8 mouse cellular contexts compared by ENCODE assay signal in the genomic region with DNA sequence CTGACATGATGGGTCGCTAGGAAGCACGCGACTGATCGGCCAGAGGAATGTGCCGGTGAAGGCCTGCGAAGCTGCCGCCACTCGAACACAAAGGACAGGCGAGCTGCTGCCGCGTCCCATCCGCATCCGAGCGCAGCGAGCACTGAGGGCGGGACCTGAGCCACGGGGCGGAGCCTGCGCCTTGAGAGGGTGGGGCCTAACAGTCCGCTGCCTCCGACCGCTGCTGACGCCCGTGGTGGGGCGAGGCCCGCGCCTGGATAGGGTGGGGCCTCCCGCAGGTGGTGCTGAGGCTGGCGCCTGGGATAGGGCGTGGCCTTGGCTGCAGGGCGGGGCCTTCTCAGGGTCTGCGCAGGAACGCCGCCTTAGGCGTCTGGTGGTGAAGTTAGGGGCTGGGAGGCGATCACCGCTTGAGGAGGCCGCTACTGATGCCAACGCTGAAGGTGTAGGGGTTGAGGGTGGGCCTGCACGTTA. TPM values are rescaled to one million over a fixed set of nuclear protein-coding genes. Genes with fewer than 3 reads are reported as not detected.
A peak's percentile ranks its signal among the peaks of the same experiment; 100 is the strongest.
DNase-seq lines count a peak whose midpoint lies in the region; ATAC-seq lines count a peak whose summit lies in the region.

A gene (minus strand): TSS at position 147 of the 471 bp plus-strand sequence.

- peaks cover 20% of the 10 kb centered on the region for H3K36me3 ChIP-seq in heart, embryonic 10.5 days
- H3K36me3 ChIP-seq in kidney, embryonic 15.5 days: peaks cover 23% of the 10 kb centered on the region

- peak within 1 kb of the TSS; percentile 99 for H3K27ac ChIP-seq in heart, embryonic 10.5 days
- peak within 1 kb of the TSS; percentile 100 for H3K27ac ChIP-seq in kidney, embryonic 15.5 days

- no peaks in the 10 kb centered on the region for H3K27me3 ChIP-seq in heart, embryonic 10.5 days (ENCODE audit: insufficient read depth, poor library complexity, severe bottlenecking)
- no peaks in the 10 kb centered on the region for H3K27me3 ChIP-seq in kidney, embryonic 15.5 days

- H3K9ac ChIP-seq in kidney, embryonic 15.5 days: peak within 1 kb of the TSS; percentile 96

- ATAC-seq in erythroblast, adult 5-6 weeks (replicated peaks; ENCODE audit: low FRiP score, poor library complexity, severe bottlenecking): peak; percentile 95
- ATAC-seq in kidney, embryonic 15.5 days (replicated peaks; ENCODE audit: low FRiP score): peak; percentile 96
- ATAC-seq in monocyte, adult 5-6 weeks (replicated peaks; ENCODE audit: insufficient number of reproducible peaks, low FRiP score, low TSS enrichment, poor library complexity, severe bottlenecking): peak; percentile 87

- H3K4me2 ChIP-seq in kidney, embryonic 15.5 days: peak within 1 kb of the TSS; percentile 67

- under 1% methylated on average over 40 of the region's 40 CpGs for WGBS in heart, embryonic 10.5 days
- under 1% methylated on average over 40 of the region's 40 CpGs for WGBS in kidney, embryonic 15.5 days

- DNase-seq in B cell, adult 2 months: peak; percentile 98 to 99
- DNase-seq in brain, adult 2 months (ENCODE audit: low read depth, low spot score): peak; percentile 99
- DNase-seq in heart, embryonic 10.5 days (ENCODE audit: low spot score): peak; percentile 99
- peak; percentile 99 for DNase-seq in liver
- DNase-seq in spleen, postnatal 4 days (ENCODE audit: low spot score in 2 of 2): peak; percentile 97 to 98

- peaks cover 41% of the 10 kb centered on the region for H3K4me1 ChIP-seq in heart, embryonic 10.5 days
- peaks cover 43% of the 10 kb centered on the region for H3K4me1 ChIP-seq in kidney, embryonic 15.5 days

- no peaks in the 10 kb centered on the region for H3K9me3 ChIP-seq in heart, embryonic 10.5 days
- H3K9me3 ChIP-seq in kidney, embryonic 15.5 days (replicated peaks): no peaks in the 10 kb centered on the region

- peak within 1 kb of the TSS; percentile 93 for H3K4me3 ChIP-seq in heart, embryonic 10.5 days
- peak within 1 kb of the TSS; percentile 97 for H3K4me3 ChIP-seq in kidney, embryonic 15.5 days (replicated peaks)

RNA-seq across cellular contexts. Expression of the gene that starts here (rescaled TPM):
- total RNA-seq in erythroblast, adult 5-6 weeks (2015; ENCODE audit: low replicate concordance): 14.8 and 21.1 TPM in 2 replicates
- 5.5 and 6.3 TPM in 2 replicates for total RNA-seq in erythroblast, adult 5-6 weeks (2017; ENCODE audit: low replicate concordance)
- 69.4 and 91.2 TPM in 2 replicates for polyA plus RNA-seq in heart, embryonic 10.5 days (2016; fragmentation: Nextera tagmentation; extraction: Ambion mirVana)
- 98.7 and 99.4 TPM in 2 replicates for polyA plus RNA-seq in kidney, embryonic 15.5 days (2015; fragmentation: Nextera tagmentation; extraction: Ambion mirVana)
- 48.7 to 67.5 TPM (median 49.7 TPM) in 3 replicates for total RNA-seq in monocyte, adult 5-6 weeks (2017)

Comparison
In these comparisons a context has a peak if more than half of its experiments do, and no peak if none do; other contexts are left out.
1. Peak in every context shown above with its lines: DNase-seq, ATAC-seq, H3K4me3 ChIP-seq and H3K27ac ChIP-seq.